Mouse (Mus musculus) hindbrain, embryonic 16.5 days (tissue): ENCODE data around the gene Gnrhr. TPM values are rescaled to one million over a fixed set of nuclear protein-coding genes. Genes with fewer than 3 reads are reported as not detected.

ENCODE experiments used
- ATAC-seq: fragments of 200-750 bp; cut with Nextera tagmentation; 2 replicates; pipeline ENCODE4 v1.8.0; 2017; ENCODE audit warnings: moderate TSS enrichment, moderate library complexity
- H3K27ac ChIP-seq: fragments of 300-500 bp; sonication (generic); 2 replicates; pipeline ENCODE4 v1.5.1; 2014; ENCODE audit warnings: low read depth, mild to moderate bottlenecking, control low read depth, low read length, moderate library complexity
- H3K27me3 ChIP-seq: fragments of 300-500 bp; sonication (generic); replicated peaks from 2 replicates; pipeline ENCODE4 v1.6.1; 2014; ENCODE audit warnings: low read length; ENCODE audit not compliant: control insufficient read depth, insufficient read depth
- H3K36me3 ChIP-seq: fragments of 300-500 bp; sonication (generic); 2 replicates; pipeline ENCODE4 v1.6.1; 2014; ENCODE audit warnings: mild to moderate bottlenecking, low read length, moderate library complexity, mixed read lengths; ENCODE audit not compliant: control insufficient read depth, insufficient read depth
- H3K4me1 ChIP-seq: fragments of 300-500 bp; sonication (generic); 2 replicates; pipeline ENCODE4 v1.6.1; 2014; ENCODE audit warnings: low read depth, low read length; ENCODE audit not compliant: control insufficient read depth, insufficient read depth
- H3K4me2 ChIP-seq: fragments of 300-500 bp; sonication (generic); 2 replicates; pipeline ENCODE4 v1.6.1; 2014; ENCODE audit warnings: mild to moderate bottlenecking, low read length, control low read depth, moderate library complexity
- H3K4me3 ChIP-seq: fragments of 300-500 bp; sonication (generic); 2 replicates; pipeline ENCODE4 v1.5.1; 2014; ENCODE audit warnings: mild to moderate bottlenecking, low read length, control low read depth, moderate library complexity
- H3K9ac ChIP-seq: fragments of 300-500 bp; sonication (generic); 2 replicates; pipeline ENCODE4 v1.6.1; 2014; ENCODE audit warnings: low read depth, mild to moderate bottlenecking, control low read depth, low read length, moderate library complexity
- H3K9me3 ChIP-seq: fragments of 300-500 bp; sonication (generic); 2 replicates; pipeline ENCODE4 v1.6.1; 2014; ENCODE audit warnings: mild to moderate bottlenecking, low read length, moderate library complexity; ENCODE audit not compliant: control insufficient read depth
- WGBS: fragments of 180-500 bp; shearing (Covaris S2); extraction: QIAGEN DNeasy Blood & Tissue Kit; methylation state at CpG from one replicate; pipeline ENCODE4 v1.1.7; 2014; 5-methylcytosine and 5-hydroxymethylcytosine counted together
- polyA plus RNA-seq: library from polyadenylated mRNA; unstranded; fragments of >200 nt; fragmentation: Nextera tagmentation; extraction: Ambion mirVana; gene quantifications from 2 replicates; pipeline ENCODE4 v1.2.1, GENCODE M21; 2015

Gnrhr gene
- polyA plus RNA-seq, 1 experiment from 2014 or later: not detected

GRCm38 (mm10) chr5:86173778-86174177 lies 23.9 kb downstream of the Gnrhr start:
- Histone ChIP-seq H3K9ac (no peak overlapping the region), H3K9me3 (no peaks in the 10 kb centered on the region), H3K36me3 (no peaks in the 10 kb centered on the region), H3K4me2 (no peak overlapping the region), H3K4me1 (peaks cover 5% of the 10 kb centered on the region; the same call in 1 of the 2 replicates), H3K27me3 (no peaks in the 10 kb centered on the region), H3K27ac (no peak overlapping the region), H3K4me3 (no peak overlapping the region)
- ATAC-seq: no peak
- WGBS: 50% methylated on average over 2 of the region's 2 CpGs

- peak within 1 kb of the TSS; percentile 84 for H3K9ac ChIP-seq
- peak within 1 kb of the TSS; percentile 94 for H3K4me3 ChIP-seq
- no peaks in the 10 kb centered on the region for H3K27me3 ChIP-seq
- peaks cover 5% of the 10 kb centered on the region; the same call in 1 of the 2 replicates for H3K4me1 ChIP-seq
- WGBS: under 1% methylated on average over 59 of the region's 67 CpGs
- H3K4me2 ChIP-seq: peak within 1 kb of the TSS; percentile 73
- no peaks in the 10 kb centered on the region for H3K9me3 ChIP-seq
- ATAC-seq: peak; percentile 100
- H3K36me3 ChIP-seq: no peaks in the 10 kb centered on the region
- H3K27ac ChIP-seq: peak within 1 kb of the TSS; percentile 97
Measured at GRCm38 (mm10) chr5:86172449-86173161, 25.1 kb downstream of the Gnrhr start, which contains the start of gene Uba6. Gene Uba6 (minus strand): TSS chr5:86172803.

- Histone ChIP-seq H3K27me3 (no peaks in the 10 kb centered on the region), H3K4me3 (peak overlapping the region; percentile 94), H3K9me3 (no peaks in the 10 kb centered on the region), H3K36me3 (no peaks in the 10 kb centered on the region), H3K4me2 (peak overlapping the region; percentile 73), H3K4me1 (peaks cover 5% of the 10 kb centered on the region; the same call in 1 of the 2 replicates), H3K27ac (peak overlapping the region; percentile 97), H3K9ac (peak overlapping the region; percentile 84)
- WGBS: 0% methylated on average over 14 of the region's 15 CpGs
- ATAC-seq: no peak
Measured at GRCm38 (mm10) chr5:86172088-86172448, 25.6 kb downstream of the Gnrhr start.

Other genes starting within 250 kb of the Gnrhr start
- gene Cenpc1, start 132.3 kb downstream of the Gnrhr start, polyA plus RNA-seq: 30.7 and 31.0 TPM in 2 replicates
- gene Stap1, start 126.2 kb downstream of the Gnrhr start, polyA plus RNA-seq: 0.34 and 0.42 TPM in 2 replicates
- gene Uba6, start 25.1 kb downstream of the Gnrhr start, polyA plus RNA-seq: 12.5 and 14.7 TPM in 2 replicates
- gene Tmprss11c, start 91.4 kb upstream of the Gnrhr start, polyA plus RNA-seq: not detected in 2 replicates
- gene Tmprss11d, start 175.5 kb upstream of the Gnrhr start, polyA plus RNA-seq: not detected in 2 replicates